Mouse (Mus musculus): Measurements from ENCODE around the gene Gm867. TPM values are rescaled to one million over a fixed set of nuclear protein-coding genes. Genes with fewer than 3 reads are reported as not detected.

The Gm867 gene
- polyA plus RNA-seq, 1 experiment: 0.54 TPM

DNA sequence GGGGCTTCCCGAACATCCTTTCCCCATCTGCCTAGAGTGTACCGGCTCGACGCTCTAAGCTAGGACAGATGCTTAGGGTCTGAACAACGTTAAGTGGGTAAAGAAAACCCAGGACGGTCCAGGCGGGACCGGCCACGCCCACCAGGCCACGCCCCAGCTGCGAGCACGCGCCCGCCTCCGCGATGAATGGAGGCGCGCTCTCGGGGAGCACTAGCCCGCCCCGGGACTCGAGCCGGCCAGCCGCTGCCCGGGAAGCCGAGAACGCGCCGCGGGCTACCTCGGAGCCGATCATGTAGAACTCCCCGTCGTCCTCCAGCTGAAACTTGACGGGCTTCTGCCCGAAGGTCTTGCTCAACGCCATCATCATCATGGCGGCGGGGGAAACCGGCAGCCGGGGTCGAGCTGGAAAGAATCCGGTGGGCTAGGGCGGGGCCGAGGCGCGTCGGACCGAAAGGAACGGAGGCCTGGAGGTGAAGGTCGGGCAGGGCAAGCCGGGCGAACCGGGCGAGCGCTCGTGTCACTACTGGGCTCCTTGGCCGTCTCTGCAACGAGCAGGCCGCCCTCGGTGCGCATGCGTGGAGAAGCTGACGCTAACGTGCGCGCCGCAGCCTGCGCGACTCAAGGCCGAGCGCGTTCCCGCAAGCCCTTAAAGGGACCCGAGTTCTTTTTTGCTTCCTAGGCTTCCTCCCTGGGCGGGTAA is 19.3 kb downstream of the Gm867 start, which contains the start of gene Smarcb1:
Gene Smarcb1 (minus strand): TSS at position 592 of the 700 bp plus-strand sequence.
- DNase-seq: peak; percentile 96
- Histone ChIP-seq H3K27ac (ENCODE audit: insufficient read depth, low read length) (peak within 1 kb of the TSS; percentile 96), H3K4me3 (replicated peaks; ENCODE audit: insufficient read depth, low read depth, low read length) (peak within 1 kb of the TSS; percentile 93), H3K4me1 (ENCODE audit: control insufficient read depth, insufficient read depth, low read length) (peaks cover 7% of the 10 kb centered on the region; the same call in 1 of the 2 replicates), H3K27me3 (ENCODE audit: control insufficient read depth, insufficient read depth, low read length) (no peaks in the 10 kb centered on the region)
- WGBS: under 1% methylated on average over 76 of the region's 76 CpGs
- TF ChIP-seq CTCF (IDR thresholded peaks at IDR 0.05; ENCODE audit: borderline replicate concordance, insufficient read depth, low read depth, low read length): no peak
- peak; percentile 98 for TF ChIP-seq POLR2A (IDR thresholded peaks at IDR 0.05; ENCODE audit: borderline replicate concordance, insufficient read depth, low read length)

DNA sequence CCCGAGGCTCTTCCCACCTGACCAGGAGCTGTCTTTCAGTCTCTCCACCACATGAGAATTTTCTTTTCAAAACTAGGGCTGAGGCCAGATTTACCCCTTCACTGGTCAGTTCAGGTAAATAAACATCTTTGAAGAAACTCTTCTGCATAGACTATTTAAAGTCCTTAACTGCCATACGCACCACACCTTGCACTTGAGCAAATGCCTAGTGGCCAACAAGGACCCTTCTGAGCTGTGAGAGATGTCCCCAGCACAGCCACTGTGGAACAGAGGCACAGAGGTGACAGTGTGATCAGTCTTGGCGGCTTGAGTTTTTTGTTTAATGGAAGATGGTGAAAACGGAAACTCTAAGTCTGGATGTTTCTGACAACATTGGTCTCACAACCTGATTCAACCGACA is 21.4 kb downstream of the Gm867 start:
- no peak for DNase-seq
- Histone ChIP-seq H3K27me3 (ENCODE audit: control insufficient read depth, insufficient read depth, low read length) (no peaks in the 10 kb centered on the region), H3K4me3 (replicated peaks; ENCODE audit: insufficient read depth, low read depth, low read length) (no peak overlapping the region), H3K27ac (ENCODE audit: insufficient read depth, low read length) (no peak overlapping the region), H3K4me1 (ENCODE audit: control insufficient read depth, insufficient read depth, low read length) (peaks cover 7% of the 10 kb centered on the region; the same call in 1 of the 2 replicates)
- TF ChIP-seq POLR2A (IDR thresholded peaks at IDR 0.05; ENCODE audit: borderline replicate concordance, insufficient read depth, low read length): no peak
- no peak for TF ChIP-seq CTCF (IDR thresholded peaks at IDR 0.05; ENCODE audit: borderline replicate concordance, insufficient read depth, low read depth, low read length)
- 68% methylated on average over 5 of the region's 5 CpGs for WGBS

DNA sequence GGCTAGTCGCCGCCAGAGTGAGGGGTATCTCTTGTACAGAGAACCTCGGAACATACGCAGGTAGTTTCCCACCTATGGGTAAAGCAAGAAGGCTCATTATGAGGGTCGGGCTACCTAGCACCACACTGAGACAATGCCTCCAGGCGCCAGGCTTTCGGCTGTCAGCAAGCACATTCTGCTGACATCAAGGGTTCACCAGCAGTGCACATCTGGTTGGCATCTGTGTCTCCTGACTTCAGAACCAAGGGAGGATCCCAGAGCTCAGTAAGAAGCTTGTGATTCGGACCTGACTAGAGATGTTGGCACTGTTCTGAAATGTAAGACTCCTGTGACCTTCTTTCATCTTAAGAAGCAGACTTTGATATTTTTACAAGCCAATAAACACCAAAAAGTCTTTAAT is 23.6 kb downstream of the Gm867 start:
- no peaks in the 10 kb centered on the region for H3K27me3 ChIP-seq (ENCODE audit: control insufficient read depth, insufficient read depth, low read length)
- H3K4me3 ChIP-seq (replicated peaks; ENCODE audit: insufficient read depth, low read depth, low read length): no peak overlapping the region
- no peak overlapping the region for H3K27ac ChIP-seq (ENCODE audit: insufficient read depth, low read length)
- DNase-seq: no peak
- peaks cover 3% of the 10 kb centered on the region; the same call in 1 of the 2 replicates for H3K4me1 ChIP-seq (ENCODE audit: control insufficient read depth, insufficient read depth, low read length)
- TF ChIP-seq CTCF (IDR thresholded peaks at IDR 0.05; ENCODE audit: borderline replicate concordance, insufficient read depth, low read depth, low read length): no peak
- TF ChIP-seq POLR2A (IDR thresholded peaks at IDR 0.05; ENCODE audit: borderline replicate concordance, insufficient read depth, low read length): no peak
- WGBS: 83% methylated on average over 8 of the region's 8 CpGs

DNA sequence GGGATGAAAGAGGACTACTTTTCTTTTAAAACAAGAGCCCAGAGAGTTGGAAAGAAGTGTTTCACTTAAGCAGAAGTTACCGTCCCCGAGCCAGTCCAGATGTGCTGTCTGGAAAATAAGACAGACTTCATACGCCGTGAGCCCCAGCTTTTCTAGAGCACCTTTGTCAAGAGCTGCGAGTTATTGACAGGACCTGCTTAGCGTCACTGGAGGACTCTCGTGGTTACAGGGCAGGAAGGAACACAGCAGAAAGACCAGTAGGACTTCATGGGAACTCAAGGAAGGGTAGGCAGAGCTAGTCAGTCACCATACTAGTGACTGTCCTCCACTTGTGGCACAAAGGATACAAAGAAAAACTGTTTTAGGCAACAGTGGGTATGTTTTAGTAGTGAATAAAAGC is 24.9 kb downstream of the Gm867 start:
- DNase-seq: no peak
- no peak overlapping the region for H3K4me3 ChIP-seq (replicated peaks; ENCODE audit: insufficient read depth, low read depth, low read length)
- H3K27ac ChIP-seq (ENCODE audit: insufficient read depth, low read length): no peak overlapping the region
- WGBS: 88% methylated on average over 7 of the region's 7 CpGs
- no peak for TF ChIP-seq CTCF (IDR thresholded peaks at IDR 0.05; ENCODE audit: borderline replicate concordance, insufficient read depth, low read depth, low read length)
- TF ChIP-seq POLR2A (IDR thresholded peaks at IDR 0.05; ENCODE audit: borderline replicate concordance, insufficient read depth, low read length): no peak
- H3K4me1 ChIP-seq (ENCODE audit: control insufficient read depth, insufficient read depth, low read length): peaks cover 3% of the 10 kb centered on the region; the same call in 1 of the 2 replicates
- H3K27me3 ChIP-seq (ENCODE audit: control insufficient read depth, insufficient read depth, low read length): no peaks in the 10 kb centered on the region

DNA sequence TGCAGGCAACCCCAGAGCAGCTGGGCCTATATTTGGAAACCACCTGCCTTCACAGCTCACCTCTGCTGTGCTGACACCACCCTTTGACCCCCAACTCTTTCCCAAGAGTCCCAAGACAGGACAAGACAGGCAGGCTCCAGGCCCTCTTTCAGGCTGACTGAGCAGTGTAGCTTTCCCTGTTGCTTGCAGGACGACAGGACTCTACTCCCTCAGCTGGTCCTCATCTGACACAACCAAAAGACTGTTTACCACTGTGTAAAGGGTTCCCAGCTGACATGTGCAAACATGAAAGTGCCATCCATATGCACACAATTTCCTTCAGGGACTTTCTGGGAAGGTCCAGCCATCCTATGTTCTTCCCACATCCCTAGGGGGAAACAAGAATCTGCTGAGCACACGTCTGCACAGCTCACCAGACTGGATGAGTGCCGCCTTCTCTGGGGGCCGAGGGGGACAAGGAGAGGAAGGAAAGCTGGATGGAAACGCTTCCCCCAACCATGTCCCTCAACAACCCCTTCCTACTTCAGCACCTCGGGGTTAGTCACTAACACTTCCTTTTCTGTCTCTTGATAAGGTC is 27.4 kb downstream of the Gm867 start:
- WGBS: 63% methylated on average over 6 of the region's 6 CpGs
- Histone ChIP-seq H3K4me1 (ENCODE audit: control insufficient read depth, insufficient read depth, low read length) (no peaks in the 10 kb centered on the region), H3K27me3 (ENCODE audit: control insufficient read depth, insufficient read depth, low read length) (no peaks in the 10 kb centered on the region), H3K27ac (ENCODE audit: insufficient read depth, low read length) (no peak overlapping the region), H3K4me3 (replicated peaks; ENCODE audit: insufficient read depth, low read depth, low read length) (no peak overlapping the region)
- DNase-seq: no peak
- TF ChIP-seq CTCF (IDR thresholded peaks at IDR 0.05; ENCODE audit: borderline replicate concordance, insufficient read depth, low read depth, low read length) (no peak), POLR2A (IDR thresholded peaks at IDR 0.05; ENCODE audit: borderline replicate concordance, insufficient read depth, low read length) (no peak)

DNA sequence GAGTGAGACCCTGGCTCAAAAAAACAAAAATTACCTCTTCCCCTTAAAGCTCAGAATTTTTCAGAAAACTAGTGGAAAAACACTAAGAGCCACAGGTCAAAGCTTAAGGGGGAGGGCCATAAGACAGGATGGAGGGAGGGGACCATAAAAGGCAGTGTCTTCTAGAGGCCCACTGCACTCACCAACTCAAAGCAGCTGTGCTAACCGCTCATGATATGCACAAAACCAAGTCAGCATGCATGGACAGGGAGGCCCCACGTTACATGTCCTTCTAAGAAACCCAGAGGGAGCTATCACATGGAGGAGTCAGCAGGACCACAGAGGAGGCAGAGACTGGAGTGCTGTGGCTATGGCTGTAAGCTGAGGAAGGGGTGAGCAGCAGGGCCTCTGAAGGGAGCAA is 29.8 kb downstream of the Gm867 start:
- H3K4me3 ChIP-seq (replicated peaks; ENCODE audit: insufficient read depth, low read depth, low read length): no peak overlapping the region
- no peaks in the 10 kb centered on the region for H3K27me3 ChIP-seq (ENCODE audit: control insufficient read depth, insufficient read depth, low read length)
- 87% methylated on average over 2 of the region's 2 CpGs for whole genome bisulfite sequencing
- no peak for DNase-seq
- TF ChIP-seq POLR2A (IDR thresholded peaks at IDR 0.05; ENCODE audit: borderline replicate concordance, insufficient read depth, low read length) (no peak), CTCF (IDR thresholded peaks at IDR 0.05; ENCODE audit: borderline replicate concordance, insufficient read depth, low read depth, low read length) (no peak)
- H3K4me1 ChIP-seq (ENCODE audit: control insufficient read depth, insufficient read depth, low read length): no peaks in the 10 kb centered on the region
- H3K27ac ChIP-seq (ENCODE audit: insufficient read depth, low read length): no peak overlapping the region

DNA sequence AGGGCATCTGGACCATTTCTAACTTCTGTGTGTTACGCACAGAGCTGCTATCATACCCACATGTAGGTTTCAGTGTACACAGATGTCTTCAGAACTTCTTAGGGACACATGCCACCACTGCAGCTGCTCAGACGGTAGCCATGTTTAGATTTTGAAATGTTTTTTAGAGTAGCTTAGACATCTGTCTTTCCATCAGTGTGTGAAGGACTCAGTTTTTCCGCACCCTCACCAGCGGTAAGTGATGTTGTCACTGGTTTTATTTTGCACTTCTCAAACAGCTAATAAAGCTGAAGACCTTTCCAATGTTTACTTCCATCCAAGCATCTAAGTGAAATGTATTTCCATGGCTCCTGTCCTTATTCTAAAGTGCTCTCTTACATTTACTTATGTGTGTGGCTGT is 33.6 kb downstream of the Gm867 start:
- Histone ChIP-seq H3K4me1 (ENCODE audit: control insufficient read depth, insufficient read depth, low read length) (no peaks in the 10 kb centered on the region), H3K27me3 (ENCODE audit: control insufficient read depth, insufficient read depth, low read length) (no peaks in the 10 kb centered on the region), H3K27ac (ENCODE audit: insufficient read depth, low read length) (no peak overlapping the region), H3K4me3 (replicated peaks; ENCODE audit: insufficient read depth, low read depth, low read length) (no peak overlapping the region)
- no peak for DNase-seq
- TF ChIP-seq POLR2A (IDR thresholded peaks at IDR 0.05; ENCODE audit: borderline replicate concordance, insufficient read depth, low read length) (no peak), CTCF (IDR thresholded peaks at IDR 0.05; ENCODE audit: borderline replicate concordance, insufficient read depth, low read depth, low read length) (no peak)
- 92% methylated on average over 4 of the region's 4 CpGs for WGBS

DNA sequence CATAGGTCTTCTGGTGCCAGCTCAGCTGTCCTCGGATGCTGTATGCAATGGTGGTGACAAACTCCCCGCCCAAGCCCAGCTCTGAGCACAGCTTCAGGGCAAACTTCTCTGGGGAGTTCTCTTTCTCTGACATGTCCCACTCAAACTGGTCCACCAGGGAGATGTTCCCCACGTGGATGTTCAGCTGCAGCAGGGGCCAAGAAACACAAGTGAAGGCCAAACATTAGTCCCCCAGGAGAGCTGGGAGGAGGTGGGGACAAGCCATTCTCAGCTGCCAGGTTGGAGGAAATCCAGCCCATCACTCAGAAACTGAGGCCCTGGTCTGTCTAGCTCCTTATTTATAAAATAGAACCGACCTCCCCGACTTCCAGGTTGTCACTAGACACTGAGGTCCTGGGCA is 36.1 kb downstream of the Gm867 start:
- Histone ChIP-seq H3K27ac (ENCODE audit: insufficient read depth, low read length) (no peak overlapping the region), H3K27me3 (ENCODE audit: control insufficient read depth, insufficient read depth, low read length) (no peaks in the 10 kb centered on the region), H3K4me1 (ENCODE audit: control insufficient read depth, insufficient read depth, low read length) (no peaks in the 10 kb centered on the region; the same call in 1 of the 2 replicates), H3K4me3 (replicated peaks; ENCODE audit: insufficient read depth, low read depth, low read length) (no peak overlapping the region)
- no peak for DNase-seq
- no peak for TF ChIP-seq CTCF (IDR thresholded peaks at IDR 0.05; ENCODE audit: borderline replicate concordance, insufficient read depth, low read depth, low read length)
- no peak for TF ChIP-seq POLR2A (IDR thresholded peaks at IDR 0.05; ENCODE audit: borderline replicate concordance, insufficient read depth, low read length)
- 68% methylated on average over 5 of the region's 5 CpGs for WGBS
